Mouse (Mus musculus): ENCODE results near the gene Habp2. TPM values are rescaled to one million over a fixed set of nuclear protein-coding genes. Genes with fewer than 3 reads are reported as not detected.

The Habp2 gene
- polyA plus RNA-seq, 1 experiment from 2014 or later, result 50.5 TPM

DNA sequence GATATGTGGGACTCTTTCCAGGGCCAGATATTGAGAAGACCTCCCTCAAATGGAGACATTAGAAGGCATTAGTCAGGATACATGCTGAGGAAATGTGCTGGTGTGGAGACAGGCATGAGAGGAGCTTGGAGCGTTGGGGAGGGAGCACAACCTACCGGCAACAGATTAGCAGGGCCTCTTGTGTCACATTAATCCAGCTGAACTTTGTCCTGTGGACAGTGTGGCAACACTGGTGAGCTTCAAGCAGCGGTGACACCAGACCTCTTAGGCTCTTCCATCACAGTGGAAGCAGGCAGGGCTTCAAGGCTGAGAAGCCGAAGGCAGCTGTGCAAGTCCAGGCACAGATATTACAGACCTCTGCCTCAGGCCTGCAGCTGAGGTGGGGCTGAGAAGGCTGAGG, 9.0 kb upstream of the Habp2 start:
- DNase-seq (ENCODE audit: low spot score) (no peak), ATAC-seq (replicated peaks; ENCODE audit: low FRiP score, low read depth) (no peak)
- H3K36me3 ChIP-seq (ENCODE audit: insufficient read depth, low read length), result no peaks in the 10 kb centered on the region
- no peaks in the 10 kb centered on the region for H3K27me3 ChIP-seq (ENCODE audit: insufficient read depth, low read length)
- WGBS, result 73% methylated on average over 4 of the region's 4 CpGs
- no peak overlapping the region for H3K4me2 ChIP-seq (ENCODE audit: low read length)
- no peaks in the 10 kb centered on the region for H3K9me3 ChIP-seq (replicated peaks; ENCODE audit: low read length)
- TF ChIP-seq CTCF (IDR thresholded peaks at IDR 0.05; ENCODE audit: low read depth), result no peak
- no peaks in the 10 kb centered on the region for H3K4me1 ChIP-seq (replicated peaks; ENCODE audit: insufficient read depth, low read length)
- no peak overlapping the region for H3K4me3 ChIP-seq (replicated peaks; ENCODE audit: low read depth, low read length)
- H3K27ac ChIP-seq, result no peak overlapping the region
- H3K9ac ChIP-seq (ENCODE audit: low read depth, low read length), result no peak overlapping the region

DNA sequence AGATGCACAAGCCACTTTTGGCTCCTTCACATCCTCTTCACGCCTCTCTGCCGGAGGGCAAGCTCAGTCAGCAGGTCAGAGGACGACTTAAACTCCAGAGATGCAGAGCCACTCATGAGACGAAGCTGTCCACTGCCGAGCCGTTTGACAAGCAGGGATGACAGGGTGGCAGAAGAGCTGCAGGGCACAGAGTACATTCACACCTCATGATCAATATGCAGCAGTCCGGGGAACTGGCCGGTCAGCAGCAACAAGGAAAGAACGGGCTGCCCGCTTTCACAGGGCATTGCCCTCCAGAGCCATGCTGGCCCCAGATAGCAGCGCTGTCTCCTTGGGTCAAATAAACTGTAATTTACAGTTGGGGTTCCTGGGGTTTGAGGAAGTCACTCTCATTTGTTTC, 8.6 kb upstream of the Habp2 start:
- DNase-seq (ENCODE audit: low spot score) (no peak), ATAC-seq (replicated peaks; ENCODE audit: low FRiP score, low read depth) (no peak)
- no peaks in the 10 kb centered on the region for H3K36me3 ChIP-seq (ENCODE audit: insufficient read depth, low read length)
- no peak overlapping the region for H3K9ac ChIP-seq (ENCODE audit: low read depth, low read length)
- no peaks in the 10 kb centered on the region for H3K4me1 ChIP-seq (replicated peaks; ENCODE audit: insufficient read depth, low read length)
- TF ChIP-seq CTCF (IDR thresholded peaks at IDR 0.05; ENCODE audit: low read depth), result no peak
- no peaks in the 10 kb centered on the region for H3K27me3 ChIP-seq (ENCODE audit: insufficient read depth, low read length)
- no peak overlapping the region for H3K4me3 ChIP-seq (replicated peaks; ENCODE audit: low read depth, low read length)
- H3K27ac ChIP-seq, result no peak overlapping the region
- 81% methylated on average over 11 of the region's 11 CpGs for WGBS
- no peak overlapping the region for H3K4me2 ChIP-seq (ENCODE audit: low read length)
- H3K9me3 ChIP-seq (replicated peaks; ENCODE audit: low read length), result no peaks in the 10 kb centered on the region

DNA sequence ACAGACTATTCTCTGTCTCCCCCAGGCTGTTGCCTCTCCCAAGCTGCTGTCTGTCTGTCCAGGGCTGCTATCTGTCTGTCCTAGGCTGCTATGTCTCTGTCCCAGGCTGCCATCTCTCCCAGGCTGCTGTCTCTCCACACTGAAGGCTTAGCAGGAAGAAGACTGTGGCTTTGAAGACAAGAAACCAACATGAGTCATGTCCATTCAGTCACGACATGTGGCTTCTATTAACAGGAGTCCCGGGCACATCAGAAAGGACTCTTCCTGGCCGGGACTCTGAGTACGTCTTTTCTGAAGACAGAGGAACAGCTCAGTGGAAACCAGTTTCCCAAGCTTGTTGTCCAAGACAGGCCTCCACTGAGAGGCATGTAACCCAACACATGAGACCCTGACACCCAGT, 1.7 kb upstream of the Habp2 start:
- H3K4me2 ChIP-seq (ENCODE audit: low read length), result no peak overlapping the region
- WGBS, result 64% methylated on average over 4 of the region's 4 CpGs
- 0 out of 2 replicates have a peak, but pooled peaks cover 7% of the 10 kb centered on the region for H3K4me1 ChIP-seq (replicated peaks; ENCODE audit: insufficient read depth, low read length)
- H3K9ac ChIP-seq (ENCODE audit: low read depth, low read length), result no peak overlapping the region
- no peak for DNase-seq (ENCODE audit: low spot score)
- no peak overlapping the region for H3K4me3 ChIP-seq (replicated peaks; ENCODE audit: low read depth, low read length)
- no peaks in the 10 kb centered on the region for H3K9me3 ChIP-seq (replicated peaks; ENCODE audit: low read length)
- H3K27me3 ChIP-seq (ENCODE audit: insufficient read depth, low read length), result no peaks in the 10 kb centered on the region
- no peak for TF ChIP-seq CTCF (IDR thresholded peaks at IDR 0.05; ENCODE audit: low read depth)
- no peak for ATAC-seq (replicated peaks; ENCODE audit: low FRiP score, low read depth)
- H3K36me3 ChIP-seq (ENCODE audit: insufficient read depth, low read length), result no peaks in the 10 kb centered on the region
- no peak overlapping the region for H3K27ac ChIP-seq

DNA sequence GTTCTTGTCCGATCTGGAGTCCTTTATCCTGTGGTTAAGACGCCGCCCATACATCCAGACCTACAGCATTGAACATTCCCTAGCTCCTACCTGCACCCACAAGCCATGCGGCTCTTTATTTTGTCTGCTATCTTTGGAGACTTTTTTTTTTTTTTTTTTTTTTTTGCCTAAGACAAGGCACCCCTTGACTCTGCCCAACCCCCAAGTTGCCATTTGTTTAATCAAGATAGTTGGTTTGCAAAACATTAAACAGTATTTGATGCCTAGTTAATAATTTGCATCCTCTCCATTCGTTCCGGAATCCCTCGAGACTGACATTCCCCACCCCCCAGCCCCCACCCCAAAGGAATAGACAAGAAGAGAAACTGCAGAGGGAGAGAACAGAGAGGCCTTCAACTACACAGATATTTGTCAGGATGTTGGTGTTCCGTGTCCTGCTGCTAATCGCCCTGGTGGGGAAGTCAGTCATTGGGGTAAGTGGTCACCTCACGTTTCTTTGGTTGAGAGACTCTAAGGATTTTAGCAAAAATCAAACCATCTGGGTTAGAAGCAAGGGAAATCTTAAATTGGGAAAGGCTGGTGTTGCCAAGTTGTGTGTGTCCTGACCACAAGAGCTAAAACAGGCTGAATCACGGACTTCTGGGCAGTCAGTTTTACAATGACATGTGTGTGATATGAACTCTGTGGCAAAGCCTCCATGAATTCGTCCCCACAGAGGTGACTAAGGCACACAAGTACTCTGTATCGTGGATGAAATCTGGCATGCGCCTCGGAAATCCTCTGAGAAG, 837 bp downstream of the Habp2 start:
- Histone ChIP-seq H3K4me3 (replicated peaks; ENCODE audit: low read depth, low read length) (no peak overlapping the region), H3K36me3 (ENCODE audit: insufficient read depth, low read length) (no peaks in the 10 kb centered on the region), H3K4me1 (replicated peaks; ENCODE audit: insufficient read depth, low read length) (peaks cover 7% of the 10 kb centered on the region; the same call in 1 of the 2 replicates), H3K9ac (ENCODE audit: low read depth, low read length) (0 out of 2 replicates have a peak overlapping the region, but pooled peaks have one; percentile 8), H3K9me3 (replicated peaks; ENCODE audit: low read length) (no peaks in the 10 kb centered on the region), H3K27ac (peak overlapping the region; percentile 62; the same call in 1 of the 2 replicates), H3K4me2 (ENCODE audit: low read length) (peak overlapping the region; percentile 34), H3K27me3 (ENCODE audit: insufficient read depth, low read length) (no peaks in the 10 kb centered on the region)
- no peak for ATAC-seq (replicated peaks; ENCODE audit: low FRiP score, low read depth)
- WGBS, result 71% methylated on average over 15 of the region's 15 CpGs
- no peak for DNase-seq (ENCODE audit: low spot score)
- no peak for TF ChIP-seq CTCF (IDR thresholded peaks at IDR 0.05; ENCODE audit: low read depth)

DNA sequence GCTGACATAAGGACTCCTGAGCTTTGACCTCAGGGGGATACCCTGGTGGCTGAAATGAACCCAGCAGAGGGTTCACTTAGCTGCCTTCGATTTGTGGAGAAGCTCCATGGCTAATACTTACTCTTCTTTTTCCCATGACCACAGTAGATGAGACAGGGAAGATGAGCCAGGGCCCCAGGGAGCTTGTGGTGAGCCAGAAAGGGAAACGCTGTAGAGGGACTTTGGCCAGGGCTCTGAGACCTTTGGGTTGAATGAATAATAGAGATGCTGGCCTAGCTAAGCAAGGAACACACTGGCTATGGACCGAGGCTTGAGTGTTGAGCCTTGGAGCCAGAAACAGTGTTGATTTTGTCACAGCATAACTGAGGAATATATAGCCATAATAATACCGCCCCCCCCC, 1.5 kb downstream of the Habp2 start:
- no peak for TF ChIP-seq CTCF (IDR thresholded peaks at IDR 0.05; ENCODE audit: low read depth)
- ATAC-seq (replicated peaks; ENCODE audit: low FRiP score, low read depth) (peak; percentile 43; the same call in 1 of the 2 replicates), DNase-seq (ENCODE audit: low spot score) (peak; percentile 15)
- WGBS, result 71% methylated on average over 4 of the region's 4 CpGs
- H3K9me3 ChIP-seq (replicated peaks; ENCODE audit: low read length), result no peaks in the 10 kb centered on the region
- H3K36me3 ChIP-seq (ENCODE audit: insufficient read depth, low read length), result no peaks in the 10 kb centered on the region
- no peaks in the 10 kb centered on the region for H3K27me3 ChIP-seq (ENCODE audit: insufficient read depth, low read length)
- H3K4me3 ChIP-seq (replicated peaks; ENCODE audit: low read depth, low read length), result no peak overlapping the region
- peak overlapping the region; percentile 62; the same call in 1 of the 2 replicates for H3K27ac ChIP-seq
- peak overlapping the region; percentile 34 for H3K4me2 ChIP-seq (ENCODE audit: low read length)
- peaks cover 7% of the 10 kb centered on the region; the same call in 1 of the 2 replicates for H3K4me1 ChIP-seq (replicated peaks; ENCODE audit: insufficient read depth, low read length)
- 0 out of 2 replicates have a peak overlapping the region, but pooled peaks have one; percentile 8 for H3K9ac ChIP-seq (ENCODE audit: low read depth, low read length)

DNA sequence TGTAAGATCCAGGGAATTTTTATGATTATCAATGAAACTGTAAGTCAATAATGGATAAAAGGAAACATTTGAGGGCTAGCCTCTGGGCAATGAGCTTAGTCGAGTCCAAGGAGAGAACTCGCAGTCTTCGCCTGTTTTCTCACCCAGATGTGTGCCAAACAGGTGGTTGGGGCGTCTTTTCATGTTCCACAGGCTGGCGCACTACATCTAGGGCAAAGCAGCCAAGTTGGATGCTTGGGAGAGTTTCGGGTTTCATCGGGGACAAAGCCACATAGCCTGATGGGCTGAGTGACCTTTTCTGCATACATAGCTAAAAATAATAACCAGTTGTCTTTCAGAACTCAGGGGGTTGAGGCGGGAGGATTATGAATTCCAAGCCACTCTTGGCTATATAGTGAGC, 2.7 kb downstream of the Habp2 start:
- DNase-seq (ENCODE audit: low spot score) (no peak), ATAC-seq (replicated peaks; ENCODE audit: low FRiP score, low read depth) (no peak)
- Histone ChIP-seq H3K9me3 (replicated peaks; ENCODE audit: low read length) (no peaks in the 10 kb centered on the region), H3K4me1 (replicated peaks; ENCODE audit: insufficient read depth, low read length) (peaks cover 7% of the 10 kb centered on the region; the same call in 1 of the 2 replicates), H3K36me3 (ENCODE audit: insufficient read depth, low read length) (no peaks in the 10 kb centered on the region), H3K27ac (no peak overlapping the region), H3K4me2 (ENCODE audit: low read length) (no peak overlapping the region; the same call in 1 of the 2 replicates), H3K9ac (ENCODE audit: low read depth, low read length) (no peak overlapping the region), H3K27me3 (ENCODE audit: insufficient read depth, low read length) (no peaks in the 10 kb centered on the region), H3K4me3 (replicated peaks; ENCODE audit: low read depth, low read length) (no peak overlapping the region)
- 77% methylated on average over 8 of the region's 8 CpGs for WGBS
- no peak for TF ChIP-seq CTCF (IDR thresholded peaks at IDR 0.05; ENCODE audit: low read depth)

Measured in kidney, postnatal 0 days (tissue).